Mouse (Mus musculus) kidney, embryonic 14.5 days (tissue): ENCODE measurements around the gene Shank1. TPM values are rescaled to one million over a fixed set of nuclear protein-coding genes. Genes with fewer than 3 reads are reported as not detected.
A peak's percentile ranks its signal among the peaks of the same experiment; 100 is the strongest.

Experiments used
- ATAC-seq: fragments of 200-750 bp; cut with Nextera tagmentation; 2 replicates; pipeline ENCODE4 v1.8.0; 2017; ENCODE audit warnings: moderate number of reproducible peaks, mild to moderate bottlenecking, moderate TSS enrichment, moderate library complexity; ENCODE audit not compliant: low FRiP score, low TSS enrichment
- H3K27ac ChIP-seq: fragments of 300-500 bp; sonication (generic); 2 replicates; pipeline ENCODE4 v1.5.1; 2014; ENCODE audit warnings: low read depth, mild to moderate bottlenecking, low read length, moderate library complexity, mixed read lengths
- H3K27me3 ChIP-seq: fragments of 300-500 bp; sonication (generic); 2 replicates; pipeline ENCODE4 v1.6.1; 2014; ENCODE audit warnings: mild to moderate bottlenecking, low read length; ENCODE audit not compliant: control insufficient read depth, insufficient read depth
- H3K36me3 ChIP-seq: fragments of 300-500 bp; sonication (generic); 2 replicates; pipeline ENCODE4 v1.6.1; 2014; ENCODE audit warnings: low read length, mixed read lengths; ENCODE audit not compliant: control insufficient read depth, insufficient read depth
- H3K4me1 ChIP-seq: fragments of 300-500 bp; sonication (generic); 2 replicates; pipeline ENCODE4 v1.6.1; 2014; ENCODE audit warnings: low read length, mixed read lengths; ENCODE audit not compliant: control insufficient read depth, insufficient read depth
- H3K4me2 ChIP-seq: fragments of 300-500 bp; sonication (generic); replicated peaks from 2 replicates; pipeline ENCODE4 v1.6.1; 2014; ENCODE audit warnings: low read depth, mild to moderate bottlenecking, low read length
- H3K4me3 ChIP-seq: fragments of 300-500 bp; sonication (generic); 2 replicates; pipeline ENCODE4 v1.5.1; 2014; ENCODE audit warnings: mild to moderate bottlenecking, low read length
- H3K9ac ChIP-seq: fragments of 300-500 bp; sonication (generic); 2 replicates; pipeline ENCODE4 v1.6.1; 2014; ENCODE audit warnings: low read depth, mild to moderate bottlenecking, low read length, moderate library complexity
- H3K9me3 ChIP-seq: fragments of 300-500 bp; sonication (generic); 2 replicates; pipeline ENCODE4 v1.6.1; 2016; ENCODE audit warnings: low read length; ENCODE audit not compliant: control insufficient read depth
- WGBS: fragments of 180-500 bp; shearing (Covaris S2); extraction: QIAGEN DNeasy Blood & Tissue Kit; methylation state at CpG from one replicate; pipeline ENCODE4 v1.1.7; 2014; 5-methylcytosine and 5-hydroxymethylcytosine counted together
- polyA plus RNA-seq: library from polyadenylated mRNA; unstranded; fragments of >200 nt; fragmentation: Nextera tagmentation; extraction: Ambion mirVana; gene quantifications from 2 replicates; pipeline ENCODE4 v1.2.1, GENCODE M21; 2014

Shank1 gene
- polyA plus RNA-seq, result 1.3 and 1.9 TPM in 2 replicates

GRCm38 (mm10) chr7:44309475-44310284, at the start of gene Shank1:
TSS of gene Shank1 (plus strand) at chr7:44310253.
- Histone ChIP-seq H3K4me1 (peaks cover 38% of the 10 kb centered on the region), H3K27ac (no peak within 1 kb of the TSS), H3K27me3 (peaks cover 11% of the 10 kb centered on the region)

DNA sequence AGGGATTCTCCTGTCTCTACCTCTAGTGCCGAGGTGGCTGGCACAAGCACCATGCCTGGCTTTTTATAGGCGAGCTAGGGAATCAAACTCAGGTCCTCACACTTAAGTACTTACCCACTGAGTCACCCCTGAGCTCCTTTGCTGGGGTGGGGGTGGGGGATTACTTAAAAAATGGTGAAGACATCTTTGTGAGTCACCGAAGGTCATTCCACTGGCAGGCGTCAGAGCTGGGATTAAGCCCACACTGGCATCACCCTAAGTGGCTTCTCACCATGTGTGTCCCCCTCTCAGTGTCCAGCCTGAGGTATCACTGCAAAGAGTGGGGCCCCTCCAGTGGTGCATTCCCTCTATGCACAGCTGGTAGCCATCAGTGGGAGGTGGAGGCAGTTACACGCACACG, 49.6 kb upstream of the Shank1 start:
- Histone ChIP-seq H3K9me3 (no peaks in the 10 kb centered on the region), H3K27me3 (no peaks in the 10 kb centered on the region; the same call in 1 of the 2 replicates), H3K4me3 (no peak overlapping the region), H3K4me1 (0 out of 2 replicates have a peak, but pooled peaks cover 4% of the 10 kb centered on the region), H3K9ac (no peak overlapping the region), H3K4me2 (no peak overlapping the region), H3K27ac (no peak overlapping the region), H3K36me3 (no peaks in the 10 kb centered on the region)
- WGBS, result 82% methylated on average over 6 of the region's 6 CpGs
- no peak for ATAC-seq

More at GRCm38 (mm10) chr7:44309475-44310284, at the start of gene Shank1:
- no peaks in the 10 kb centered on the region for H3K36me3 ChIP-seq
- no peak for ATAC-seq
- 13% methylated on average over 18 of the region's 22 CpGs for WGBS
- H3K4me2 ChIP-seq, result peak within 1 kb of the TSS; percentile 86
- no peaks in the 10 kb centered on the region for H3K9me3 ChIP-seq
- H3K4me3 ChIP-seq, result peak within 1 kb of the TSS; percentile 46
- peak within 1 kb of the TSS; percentile 57 for H3K9ac ChIP-seq

DNA sequence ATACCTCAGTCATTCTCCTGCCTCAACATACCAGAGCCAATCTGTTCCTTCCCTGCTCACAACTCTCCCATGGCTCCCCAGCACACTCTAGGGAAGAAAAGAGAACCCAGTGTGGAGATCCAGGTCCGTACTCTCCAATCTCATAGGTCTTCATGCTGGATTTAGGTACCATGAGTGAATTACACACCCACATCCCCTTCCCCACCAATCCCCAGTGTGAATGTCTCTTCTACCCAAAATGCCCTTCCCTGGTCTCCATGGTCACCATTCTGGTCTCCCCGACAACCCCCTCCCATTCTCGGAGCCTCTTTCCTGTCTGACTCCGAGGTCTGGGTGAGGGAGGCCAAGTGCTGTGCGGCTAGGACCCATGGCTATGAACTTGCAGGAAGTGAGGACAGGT, 48.9 kb upstream of the Shank1 start, which contains the start of gene Gm15517:
Gm15517 (plus strand) TSS at position 301 of the 400 bp plus-strand sequence.
- Histone ChIP-seq H3K27ac (no peak within 1 kb of the TSS), H3K4me3 (no peak within 1 kb of the TSS), H3K9me3 (no peaks in the 10 kb centered on the region), H3K9ac (no peak within 1 kb of the TSS), H3K4me2 (no peak within 1 kb of the TSS), H3K36me3 (no peaks in the 10 kb centered on the region), H3K4me1 (0 out of 2 replicates have a peak, but pooled peaks cover 4% of the 10 kb centered on the region), H3K27me3 (no peaks in the 10 kb centered on the region; the same call in 1 of the 2 replicates)
- WGBS, result 53% methylated on average over 5 of the region's 5 CpGs
- ATAC-seq, result no peak

GRCm38 (mm10) chr7:44262791-44263643, 47.0 kb upstream of the Shank1 start:
- Histone ChIP-seq H3K36me3 (no peaks in the 10 kb centered on the region), H3K4me2 (peak overlapping the region; percentile 41), H3K9ac (peak overlapping the region; percentile 7; the same call in 1 of the 2 replicates), H3K9me3 (no peaks in the 10 kb centered on the region), H3K27ac (no peak overlapping the region), H3K4me1 (0 out of 2 replicates have a peak, but pooled peaks cover 4% of the 10 kb centered on the region), H3K27me3 (no peaks in the 10 kb centered on the region; the same call in 1 of the 2 replicates), H3K4me3 (no peak overlapping the region; the same call in 1 of the 2 replicates)
- 3% methylated on average over 34 of the region's 34 CpGs for WGBS
- ATAC-seq, result peak; percentile 74

- Histone ChIP-seq H3K4me3 (no peak overlapping the region), H3K27ac (no peak overlapping the region), H3K27me3 (no peaks in the 10 kb centered on the region; the same call in 1 of the 2 replicates), H3K36me3 (no peaks in the 10 kb centered on the region), H3K4me2 (no peak overlapping the region), H3K4me1 (0 out of 2 replicates have a peak, but pooled peaks cover 1% of the 10 kb centered on the region), H3K9ac (no peak overlapping the region), H3K9me3 (no peaks in the 10 kb centered on the region)
- ATAC-seq, result no peak
- WGBS, result 81% methylated on average over 11 of the region's 11 CpGs
Observed at GRCm38 (mm10) chr7:44268117-44268516, 41.9 kb upstream of the Shank1 start.

DNA sequence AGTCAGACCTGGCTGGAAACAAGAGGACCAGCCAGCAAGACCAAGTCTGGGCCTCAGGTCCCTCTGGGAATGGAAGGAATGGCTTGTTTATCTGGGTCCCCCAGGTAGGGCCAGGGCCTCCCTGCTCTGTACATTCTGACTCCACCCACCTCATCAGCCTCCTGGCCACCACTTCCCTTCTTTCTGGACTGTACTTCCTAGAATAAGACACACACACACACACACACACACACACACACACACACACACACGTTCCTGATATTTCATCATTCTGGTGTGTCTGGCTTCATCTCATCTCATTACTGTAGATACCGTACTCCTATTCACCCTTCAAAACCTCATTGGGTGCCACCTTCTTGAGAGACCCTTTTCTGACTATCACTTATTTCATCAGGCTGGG, 40.7 kb upstream of the Shank1 start:
- Histone ChIP-seq H3K27me3 (peaks cover 11% of the 10 kb centered on the region), H3K36me3 (no peaks in the 10 kb centered on the region), H3K9me3 (no peaks in the 10 kb centered on the region), H3K4me1 (no peaks in the 10 kb centered on the region), H3K27ac (no peak overlapping the region), H3K4me3 (no peak overlapping the region), H3K9ac (no peak overlapping the region), H3K4me2 (no peak overlapping the region)
- 80% methylated on average over 2 of the region's 2 CpGs for WGBS
- no peak for ATAC-seq

GRCm38 (mm10) chr7:44271309-44271708, 38.7 kb upstream of the Shank1 start:
- 76% methylated on average over 2 of the region's 2 CpGs for WGBS
- Histone ChIP-seq H3K4me3 (no peak overlapping the region), H3K4me1 (no peaks in the 10 kb centered on the region), H3K9ac (no peak overlapping the region), H3K36me3 (no peaks in the 10 kb centered on the region), H3K27me3 (peaks cover 13% of the 10 kb centered on the region), H3K27ac (no peak overlapping the region), H3K4me2 (no peak overlapping the region), H3K9me3 (no peaks in the 10 kb centered on the region)
- no peak for ATAC-seq

GRCm38 (mm10) chr7:44272546-44272945, 37.5 kb upstream of the Shank1 start:
- Histone ChIP-seq H3K4me2 (no peak overlapping the region), H3K9ac (no peak overlapping the region), H3K9me3 (no peaks in the 10 kb centered on the region), H3K4me3 (no peak overlapping the region), H3K4me1 (no peaks in the 10 kb centered on the region), H3K36me3 (no peaks in the 10 kb centered on the region), H3K27me3 (peaks cover 13% of the 10 kb centered on the region), H3K27ac (no peak overlapping the region)
- ATAC-seq, result no peak
- WGBS, result 92% methylated on average over 7 of the region's 7 CpGs
